Mouse (Mus musculus) hindbrain, embryonic 12.5 days (tissue): ENCODE data around the gene Trex2. TPM values are rescaled to one million over a fixed set of nuclear protein-coding genes. Genes with fewer than 3 reads are reported as not detected.
A peak's percentile ranks its signal among the peaks of the same experiment; 100 is the strongest.

Experiments
- ATAC-seq: fragments of 200-750 bp; cut with Nextera tagmentation; 2 replicates; pipeline ENCODE4 v1.8.0; 2017; ENCODE audit warnings: moderate TSS enrichment; ENCODE audit not compliant: low FRiP score
- H3K27ac ChIP-seq: fragments of 300-500 bp; sonication (generic); 2 replicates; pipeline ENCODE4 v1.5.1; 2016; ENCODE audit warnings: mild to moderate bottlenecking
- H3K27me3 ChIP-seq: fragments of 300-500 bp; sonication (generic); 2 replicates; pipeline ENCODE4 v1.6.1; 2016; ENCODE audit warnings: mild to moderate bottlenecking
- H3K36me3 ChIP-seq: fragments of 300-500 bp; sonication (generic); 2 replicates; pipeline ENCODE4 v1.6.1; 2016; ENCODE audit warnings: mild to moderate bottlenecking
- H3K4me1 ChIP-seq: fragments of 300-500 bp; sonication (generic); 2 replicates; pipeline ENCODE4 v1.6.1; 2016
- H3K4me2 ChIP-seq: fragments of 300-500 bp; sonication (generic); replicated peaks from 2 replicates; pipeline ENCODE4 v1.6.1; 2016; ENCODE audit warnings: mild to moderate bottlenecking
- H3K4me3 ChIP-seq: fragments of 300-500 bp; sonication (generic); 2 replicates; pipeline ENCODE4 v1.5.1; 2016; ENCODE audit warnings: mild to moderate bottlenecking
- H3K9ac ChIP-seq: fragments of 300-500 bp; sonication (generic); 2 replicates; pipeline ENCODE4 v1.6.1; 2016; ENCODE audit warnings: mild to moderate bottlenecking, moderate library complexity
- H3K9me3 ChIP-seq: fragments of 300-500 bp; sonication (generic); replicated peaks from 2 replicates; pipeline ENCODE4 v1.6.1; 2016; ENCODE audit warnings: mild to moderate bottlenecking
- WGBS: fragments of 180-500 bp; shearing (Covaris S2); methylation state at CpG from one replicate; pipeline ENCODE4 v1.1.7; 2016; 5-methylcytosine and 5-hydroxymethylcytosine counted together
- polyA plus RNA-seq: library from polyadenylated mRNA; unstranded; fragments of >200 nt; fragmentation: Nextera tagmentation; extraction: Ambion mirVana; gene quantifications from 2 replicates; pipeline ENCODE4 v1.2.1, GENCODE M21; 2016

The Trex2 gene
- polyA plus RNA-seq, 1 experiment from 2014 or later = not detected

- Histone ChIP-seq H3K9ac (no peak overlapping the region), H3K4me2 (no peak overlapping the region), H3K4me1 (no peaks in the 10 kb centered on the region), H3K36me3 (no peaks in the 10 kb centered on the region), H3K4me3 (no peak overlapping the region), H3K27me3 (peaks cover 9% of the 10 kb centered on the region; the same call in 1 of the 2 replicates), H3K27ac (peak overlapping the region; percentile 44; the same call in 1 of the 2 replicates), H3K9me3 (no peaks in the 10 kb centered on the region)
- 80% methylated on average over 1 of the region's 1 CpGs for WGBS
- no peak for ATAC-seq
Measured at GRCm38 (mm10) chrX:73468752-73469151, 33.6 kb upstream of the Trex2 start.

GRCm38 (mm10) chrX:73468330-73468729, 33.2 kb upstream of the Trex2 start:
- Histone ChIP-seq H3K36me3 (no peaks in the 10 kb centered on the region), H3K9ac (no peak overlapping the region), H3K9me3 (no peaks in the 10 kb centered on the region), H3K27ac (peak overlapping the region; percentile 44), H3K4me3 (no peak overlapping the region), H3K4me2 (no peak overlapping the region), H3K27me3 (peaks cover 9% of the 10 kb centered on the region; the same call in 1 of the 2 replicates), H3K4me1 (no peaks in the 10 kb centered on the region)
- 70% methylated on average over 3 of the region's 3 CpGs for WGBS
- no peak for ATAC-seq

GRCm38 (mm10) chrX:73467446-73468241, 32.5 kb upstream of the Trex2 start:
- Histone ChIP-seq H3K27ac (peak overlapping the region; percentile 49), H3K4me2 (no peak overlapping the region), H3K9me3 (no peaks in the 10 kb centered on the region), H3K4me1 (no peaks in the 10 kb centered on the region), H3K27me3 (peaks cover 9% of the 10 kb centered on the region; the same call in 1 of the 2 replicates), H3K4me3 (no peak overlapping the region), H3K9ac (no peak overlapping the region), H3K36me3 (no peaks in the 10 kb centered on the region)
- WGBS = 59% methylated on average over 5 of the region's 5 CpGs
- ATAC-seq = no peak

GRCm38 (mm10) chrX:73465483-73466186, 30.5 kb upstream of the Trex2 start:
- H3K4me1 ChIP-seq = no peaks in the 10 kb centered on the region
- peaks cover 3% of the 10 kb centered on the region; the same call in 1 of the 2 replicates for H3K27me3 ChIP-seq
- no peak overlapping the region for H3K4me2 ChIP-seq
- H3K4me3 ChIP-seq = no peak overlapping the region
- H3K27ac ChIP-seq = 0 out of 2 replicates have a peak overlapping the region, but pooled peaks have one; percentile 7
- WGBS = 73% methylated on average over 9 of the region's 9 CpGs
- ATAC-seq = no peak
- no peak overlapping the region for H3K9ac ChIP-seq
- no peaks in the 10 kb centered on the region for H3K9me3 ChIP-seq
- H3K36me3 ChIP-seq = no peaks in the 10 kb centered on the region

GRCm38 (mm10) chrX:73460792-73461191, 25.6 kb upstream of the Trex2 start:
- no peaks in the 10 kb centered on the region for H3K36me3 ChIP-seq
- H3K27ac ChIP-seq = no peak overlapping the region
- H3K4me3 ChIP-seq = no peak overlapping the region
- WGBS = 79% methylated on average over 4 of the region's 4 CpGs
- H3K27me3 ChIP-seq = peaks cover 3% of the 10 kb centered on the region; the same call in 1 of the 2 replicates
- H3K9ac ChIP-seq = no peak overlapping the region
- no peaks in the 10 kb centered on the region for H3K9me3 ChIP-seq
- peaks cover 5% of the 10 kb centered on the region; the same call in 1 of the 2 replicates for H3K4me1 ChIP-seq
- no peak overlapping the region for H3K4me2 ChIP-seq
- no peak for ATAC-seq

GRCm38 (mm10) chrX:73458877-73459392, 23.8 kb upstream of the Trex2 start, which contains the start of gene Haus7:
Haus7 (minus strand) TSS chrX:73459044.
- Histone ChIP-seq H3K4me3 (peak within 1 kb of the TSS; percentile 50), H3K36me3 (no peaks in the 10 kb centered on the region), H3K27me3 (no peaks in the 10 kb centered on the region), H3K9me3 (no peaks in the 10 kb centered on the region), H3K9ac (peak within 1 kb of the TSS; percentile 62), H3K4me1 (peaks cover 5% of the 10 kb centered on the region; the same call in 1 of the 2 replicates), H3K4me2 (peak within 1 kb of the TSS; percentile 58), H3K27ac (no peak within 1 kb of the TSS)
- ATAC-seq = peak; percentile 100
- WGBS = 19% methylated on average over 26 of the region's 26 CpGs

- no peak for ATAC-seq
- H3K4me1 ChIP-seq = no peaks in the 10 kb centered on the region
- H3K9me3 ChIP-seq = no peaks in the 10 kb centered on the region
- 25% methylated on average over 2 of the region's 2 CpGs for WGBS
- H3K9ac ChIP-seq = no peak overlapping the region
- no peaks in the 10 kb centered on the region for H3K27me3 ChIP-seq
- no peak overlapping the region for H3K27ac ChIP-seq
- no peak overlapping the region for H3K4me2 ChIP-seq
- H3K4me3 ChIP-seq = no peak overlapping the region
- peaks cover 7% of the 10 kb centered on the region; the same call in 1 of the 2 replicates for H3K36me3 ChIP-seq
Measured at GRCm38 (mm10) chrX:73451949-73452348, 16.8 kb upstream of the Trex2 start.

- H3K36me3 ChIP-seq = peaks cover 7% of the 10 kb centered on the region; the same call in 1 of the 2 replicates
- no peak overlapping the region for H3K4me2 ChIP-seq
- no peaks in the 10 kb centered on the region for H3K27me3 ChIP-seq
- H3K9me3 ChIP-seq = no peaks in the 10 kb centered on the region
- no peaks in the 10 kb centered on the region for H3K4me1 ChIP-seq
- H3K9ac ChIP-seq = no peak overlapping the region
- H3K27ac ChIP-seq = no peak overlapping the region
- no peak overlapping the region for H3K4me3 ChIP-seq
- no peak for ATAC-seq
- 77% methylated on average over 2 of the region's 2 CpGs for WGBS
Measured at GRCm38 (mm10) chrX:73441428-73441827, 6.3 kb upstream of the Trex2 start.

GRCm38 (mm10) chrX:73432850-73433249, 2.3 kb downstream of the Trex2 start:
- Histone ChIP-seq H3K27me3 (no peaks in the 10 kb centered on the region), H3K27ac (no peak overlapping the region), H3K4me1 (no peaks in the 10 kb centered on the region), H3K36me3 (0 out of 2 replicates have a peak, but pooled peaks cover 2% of the 10 kb centered on the region), H3K9me3 (no peaks in the 10 kb centered on the region), H3K9ac (no peak overlapping the region), H3K4me3 (no peak overlapping the region), H3K4me2 (no peak overlapping the region)
- WGBS = 79% methylated on average over 5 of the region's 5 CpGs
- ATAC-seq = no peak

GRCm38 (mm10) chrX:73430036-73430435, 5.1 kb downstream of the Trex2 start:
- no peak overlapping the region for H3K4me2 ChIP-seq
- H3K9me3 ChIP-seq = no peaks in the 10 kb centered on the region
- H3K36me3 ChIP-seq = no peaks in the 10 kb centered on the region
- H3K27me3 ChIP-seq = no peaks in the 10 kb centered on the region
- H3K4me3 ChIP-seq = no peak overlapping the region
- H3K4me1 ChIP-seq = no peaks in the 10 kb centered on the region
- H3K27ac ChIP-seq = no peak overlapping the region
- H3K9ac ChIP-seq = no peak overlapping the region
- WGBS = 83% methylated on average over 2 of the region's 2 CpGs
- ATAC-seq = no peak

GRCm38 (mm10) chrX:73412767-73413166, 22.4 kb downstream of the Trex2 start:
- H3K36me3 ChIP-seq = no peaks in the 10 kb centered on the region
- no peak overlapping the region for H3K9ac ChIP-seq
- no peaks in the 10 kb centered on the region for H3K4me1 ChIP-seq
- H3K4me2 ChIP-seq = no peak overlapping the region
- H3K27me3 ChIP-seq = peaks cover 6% of the 10 kb centered on the region; the same call in 1 of the 2 replicates
- H3K27ac ChIP-seq = no peak overlapping the region
- H3K9me3 ChIP-seq = no peaks in the 10 kb centered on the region
- 27% methylated on average over 1 of the region's 1 CpGs for WGBS
- no peak overlapping the region for H3K4me3 ChIP-seq
- ATAC-seq = no peak

GRCm38 (mm10) chrX:73410880-73411517, 24.1 kb downstream of the Trex2 start, which contains the start of gene Zfp92:
Zfp92 (plus strand) TSS chrX:73411096.
- no peaks in the 10 kb centered on the region for H3K36me3 ChIP-seq
- H3K27ac ChIP-seq = no peak within 1 kb of the TSS
- H3K4me1 ChIP-seq = no peaks in the 10 kb centered on the region
- H3K9ac ChIP-seq = no peak within 1 kb of the TSS
- 31% methylated on average over 20 of the region's 20 CpGs for WGBS
- peaks cover 6% of the 10 kb centered on the region; the same call in 1 of the 2 replicates for H3K27me3 ChIP-seq
- ATAC-seq = no peak
- H3K4me2 ChIP-seq = peak within 1 kb of the TSS; percentile 51
- peak within 1 kb of the TSS; percentile 27 for H3K4me3 ChIP-seq
- no peaks in the 10 kb centered on the region for H3K9me3 ChIP-seq
